Mouse (Mus musculus) brain, embryonic 18.5 days (tissue): ENCODE data around the gene Defb20.

Experiments used
- DNase-seq: peaks from one replicate; pipeline ENCODE4 v3.0.0-alpha.2; 2012; ENCODE audit warnings: low read depth, low spot score

Defb20 gene

DNA sequence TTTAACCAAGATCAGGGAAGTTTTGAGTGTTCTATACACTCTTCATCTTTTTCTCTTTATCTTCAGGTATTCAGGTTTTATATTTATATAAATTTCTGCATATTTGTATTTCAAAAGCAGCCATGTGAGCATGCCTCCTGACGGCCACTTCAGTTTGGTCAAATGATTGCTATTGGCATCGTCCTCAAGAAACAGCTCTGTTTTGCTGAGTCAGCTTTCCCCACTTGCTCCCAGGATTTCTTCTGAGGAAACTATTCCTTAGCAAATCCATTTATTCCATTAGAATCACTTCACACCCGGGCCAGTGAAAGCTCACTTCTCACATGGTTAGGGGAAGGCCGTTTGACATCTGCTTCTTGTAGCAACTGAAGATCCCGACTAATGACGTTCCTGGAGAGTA, 21.2 kb downstream of the Defb20 start:
- DNase-seq, result no peak

- no peak for DNase-seq
These were observed 23.5 kb downstream of the Defb20 start for GRCm38 (mm10) chr2:152500204-152500862.

DNA sequence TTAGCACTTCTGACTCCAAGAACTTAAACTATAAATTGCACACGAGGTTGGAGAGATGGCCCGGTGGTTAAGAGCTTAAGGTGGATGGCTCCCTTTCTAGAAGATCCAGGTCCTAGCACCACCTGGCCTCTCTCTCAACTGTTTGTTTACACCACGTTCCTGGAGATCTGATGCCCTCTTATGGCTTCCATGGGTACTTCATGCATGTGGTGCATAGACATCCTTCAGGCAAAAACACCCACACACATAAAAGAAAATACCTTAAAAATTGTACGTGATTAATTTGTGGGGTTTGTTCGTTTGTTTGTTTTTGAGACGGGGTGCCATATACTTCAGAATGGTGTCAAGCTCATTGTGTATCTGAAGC, 24.0 kb downstream of the Defb20 start:
- no peak for DNase-seq

DNA sequence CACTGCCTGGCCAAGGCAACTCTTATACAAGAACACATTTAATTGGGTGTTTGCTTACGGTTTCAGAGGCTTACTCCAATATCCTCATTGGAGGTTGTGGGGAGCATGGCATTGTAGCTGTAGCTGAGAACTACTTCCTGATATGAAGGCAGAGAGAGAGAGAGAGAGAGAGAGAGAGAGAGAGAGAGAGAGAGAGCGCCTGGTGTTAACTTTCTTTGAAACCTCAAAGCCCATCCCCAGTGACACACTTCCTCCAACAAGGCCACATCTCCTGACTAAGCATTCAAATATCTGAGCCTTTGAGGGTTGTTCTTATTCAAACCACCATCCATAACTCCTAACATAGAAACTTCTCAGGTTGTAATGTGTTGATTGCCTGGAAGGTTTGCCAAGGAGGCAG, 27.1 kb downstream of the Defb20 start:
- DNase-seq, result no peak

DNA sequence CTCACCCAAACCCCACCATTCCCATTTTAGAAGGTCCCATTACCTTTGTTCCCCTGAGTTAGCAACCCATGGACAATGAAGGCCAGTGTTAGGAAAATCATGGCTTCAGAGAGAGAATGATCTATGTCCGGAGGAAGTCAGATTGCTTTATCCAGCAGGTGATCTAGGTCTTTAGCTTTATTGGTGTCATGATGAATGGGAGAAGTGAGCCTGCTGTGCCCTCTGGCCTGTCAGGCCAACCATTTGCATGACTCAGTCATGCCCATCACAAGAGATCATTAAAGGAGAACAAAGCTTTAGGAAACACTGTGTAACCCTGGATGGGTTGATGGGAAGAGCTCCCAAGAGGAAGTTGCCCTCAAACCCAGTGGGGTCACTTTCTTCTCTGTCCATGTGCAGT, 34.7 kb downstream of the Defb20 start, which contains the start of gene Defb26:
Gene Defb26, minus strand, starts transcription at position 101 of the 400 bp plus-strand sequence.
- no peak for DNase-seq

- no peak for DNase-seq
These were observed 39.2 kb downstream of the Defb20 start for GRCm38 (mm10) chr2:152516084-152516483.

GRCm38 (mm10) chr2:152517981-152518380, 41.1 kb downstream of the Defb20 start, which contains the start of gene Defb28:
Defb28 (plus strand) TSS chr2:152518255.
- DNase-seq, result no peak
